Mouse (Mus musculus): Measurements from ENCODE around the gene Igf2r.

The Igf2r gene

GRCm38 (mm10) chr17:12782861-12783847, 13.7 kb upstream of the Igf2r start:
- DNase-seq (ENCODE audit: low spot score in 2 of 2) = peak; percentile 70 to 80

- no peak for DNase-seq (ENCODE audit: low spot score in 2 of 2)
Observed at GRCm38 (mm10) chr17:12781101-12781500, 11.6 kb upstream of the Igf2r start.

- DNase-seq (ENCODE audit: low spot score in 2 of 2) = no peak
Observed at GRCm38 (mm10) chr17:12780125-12780524, 10.7 kb upstream of the Igf2r start.

GRCm38 (mm10) chr17:12779442-12779841, 10.0 kb upstream of the Igf2r start:
- no peak for DNase-seq (ENCODE audit: low spot score in 2 of 2)

GRCm38 (mm10) chr17:12773956-12774355, 4.5 kb upstream of the Igf2r start:
- no peak for DNase-seq (ENCODE audit: low spot score in 2 of 2)

GRCm38 (mm10) chr17:12770500-12770899, 1.0 kb upstream of the Igf2r start:
- no peak for DNase-seq (ENCODE audit: low spot score in 2 of 2)

- DNase-seq (ENCODE audit: low spot score in 2 of 2) = no peak
Observed at GRCm38 (mm10) chr17:12768415-12769379, 767 bp downstream of the Igf2r start.

GRCm38 (mm10) chr17:12767294-12767852, 2.1 kb downstream of the Igf2r start:
- DNase-seq (ENCODE audit: low spot score in 2 of 2) = no peak

GRCm38 (mm10) chr17:12763412-12763811, 6.1 kb downstream of the Igf2r start:
- DNase-seq (ENCODE audit: low spot score in 2 of 2) = no peak

- DNase-seq (ENCODE audit: low spot score in 2 of 2) = no peak
Observed at GRCm38 (mm10) chr17:12760355-12761146, 8.9 kb downstream of the Igf2r start.

- DNase-seq (ENCODE audit: low spot score in 2 of 2) = no peak
Observed at GRCm38 (mm10) chr17:12759646-12760074, 9.8 kb downstream of the Igf2r start.

- no peak for DNase-seq (ENCODE audit: low spot score in 2 of 2)
Observed at GRCm38 (mm10) chr17:12758701-12759455, 10.6 kb downstream of the Igf2r start.

GRCm38 (mm10) chr17:12757990-12758389, 11.5 kb downstream of the Igf2r start:
- DNase-seq (ENCODE audit: low spot score in 2 of 2) = peak; percentile 20 to 22

GRCm38 (mm10) chr17:12757161-12757560, 12.3 kb downstream of the Igf2r start:
- no peak for DNase-seq (ENCODE audit: low spot score in 2 of 2)

- no peak for DNase-seq (ENCODE audit: low spot score in 2 of 2)
Observed at GRCm38 (mm10) chr17:12755951-12756350, 13.5 kb downstream of the Igf2r start.

GRCm38 (mm10) chr17:12755146-12755545, 14.3 kb downstream of the Igf2r start:
- no peak for DNase-seq (ENCODE audit: low spot score in 2 of 2)

- no peak for DNase-seq (ENCODE audit: low spot score in 2 of 2)
Observed at GRCm38 (mm10) chr17:12754243-12755007, 15.0 kb downstream of the Igf2r start.

GRCm38 (mm10) chr17:12753050-12753449, 16.4 kb downstream of the Igf2r start:
- DNase-seq (ENCODE audit: low spot score in 2 of 2) = no peak

GRCm38 (mm10) chr17:12751641-12752040, 17.8 kb downstream of the Igf2r start:
- DNase-seq (ENCODE audit: low spot score in 2 of 2) = no peak
